Mouse (Mus musculus): Measurements from ENCODE around the gene Tmem104.
A peak's percentile ranks its signal among the peaks of the same experiment; 100 is the strongest.

Tmem104 gene

GRCm38 (mm10) chr11:115266400-115266778 is 79.1 kb downstream of the Tmem104 start:
- DNase-seq: peak; percentile 83

GRCm38 (mm10) chr11:115267061-115267883 is 80.0 kb downstream of the Tmem104 start, which contains the start of gene Grin2c:
Grin2c (minus strand) TSS chr11:115267243.
- DNase-seq: no peak

DNA sequence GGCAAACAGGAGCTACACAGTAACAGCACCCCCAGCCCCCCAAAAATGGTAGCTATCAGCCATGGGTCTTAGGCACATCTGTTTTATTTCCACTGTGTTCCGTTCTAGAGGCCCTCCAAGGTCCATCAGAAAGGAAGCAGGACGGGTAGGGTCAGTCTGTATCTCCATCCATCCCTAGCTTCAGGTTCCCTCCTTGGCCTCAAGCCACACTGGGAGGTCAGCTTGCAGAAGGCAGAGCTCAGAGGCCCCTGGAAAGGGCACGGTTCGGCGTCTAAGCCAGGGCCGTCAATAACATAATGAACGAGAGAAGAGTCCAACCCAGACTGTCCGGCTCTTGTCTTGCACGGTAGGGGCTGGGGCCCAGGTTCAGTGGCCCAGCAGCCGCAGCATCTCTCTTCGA is 80.7 kb downstream of the Tmem104 start:
- no peak for DNase-seq

- no peak for DNase-seq
These were observed 82.2 kb downstream of the Tmem104 start for GRCm38 (mm10) chr11:115269330-115270066.

GRCm38 (mm10) chr11:115270148-115270861 is 83.0 kb downstream of the Tmem104 start:
- peak; percentile 96 for DNase-seq

GRCm38 (mm10) chr11:115271052-115271451 is 83.8 kb downstream of the Tmem104 start:
- no peak for DNase-seq

GRCm38 (mm10) chr11:115271481-115271880 is 84.2 kb downstream of the Tmem104 start:
- no peak for DNase-seq

- DNase-seq: no peak
These were observed 85.7 kb downstream of the Tmem104 start for GRCm38 (mm10) chr11:115272894-115273498.

DNA sequence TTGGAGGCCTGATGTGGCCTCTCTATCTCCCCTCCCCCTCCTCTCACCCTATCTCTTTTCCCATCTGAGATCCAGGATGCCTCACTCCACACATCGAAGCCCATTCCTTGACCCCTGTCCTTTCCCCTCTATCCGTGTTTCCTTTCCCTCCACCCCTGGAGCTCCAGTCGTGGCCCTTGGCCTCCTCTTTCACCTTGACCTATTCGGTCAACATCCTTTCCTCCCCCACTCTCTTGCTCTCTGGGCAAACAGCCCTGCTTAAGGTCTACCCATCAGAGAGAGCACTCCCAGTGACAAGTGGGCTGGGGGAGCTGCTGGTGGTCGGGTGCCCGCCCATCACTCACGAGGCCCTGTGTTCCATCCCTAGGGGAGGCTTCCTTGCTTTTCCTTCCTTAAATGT is 86.4 kb downstream of the Tmem104 start:
- peak; percentile 41 for DNase-seq

DNA sequence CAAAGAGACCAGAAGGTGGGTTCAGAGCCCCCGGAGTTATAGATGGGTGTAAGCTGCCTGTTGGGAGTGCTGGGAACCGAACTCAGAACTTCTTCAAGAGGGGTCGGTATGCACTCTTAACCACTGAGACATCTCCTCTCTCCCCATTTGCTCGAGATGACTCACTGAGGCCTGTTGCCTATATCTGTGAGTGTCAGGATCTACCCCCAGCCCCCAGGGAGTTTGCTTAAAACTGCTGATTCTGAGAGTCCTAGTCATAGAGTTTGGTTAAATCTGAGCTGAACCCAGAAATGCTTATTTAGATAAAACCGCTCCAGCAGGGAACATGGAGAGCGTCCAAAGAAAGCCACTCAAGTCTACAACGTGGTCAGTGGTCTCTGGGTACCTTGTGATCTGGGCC is 86.9 kb downstream of the Tmem104 start:
- no peak for DNase-seq

DNA sequence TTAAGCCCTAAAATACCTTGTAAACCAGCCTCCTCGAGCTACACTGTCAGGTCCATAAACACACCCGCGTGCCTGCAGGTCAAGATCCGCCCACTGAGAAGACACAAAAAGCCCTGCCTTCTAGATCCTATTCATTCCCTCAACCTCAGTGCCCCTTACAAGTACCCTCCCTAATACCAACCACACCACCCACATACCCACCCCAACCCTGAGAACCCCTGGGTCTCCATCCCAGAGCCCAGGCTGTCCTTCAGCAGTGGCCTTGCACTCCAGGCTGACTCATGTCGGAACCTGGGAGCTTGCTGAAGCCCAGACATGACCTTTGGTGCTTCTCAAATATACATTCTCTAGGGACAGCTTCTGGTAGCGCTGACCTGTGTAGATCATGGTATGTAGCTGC is 87.5 kb downstream of the Tmem104 start:
- no peak for DNase-seq

DNA sequence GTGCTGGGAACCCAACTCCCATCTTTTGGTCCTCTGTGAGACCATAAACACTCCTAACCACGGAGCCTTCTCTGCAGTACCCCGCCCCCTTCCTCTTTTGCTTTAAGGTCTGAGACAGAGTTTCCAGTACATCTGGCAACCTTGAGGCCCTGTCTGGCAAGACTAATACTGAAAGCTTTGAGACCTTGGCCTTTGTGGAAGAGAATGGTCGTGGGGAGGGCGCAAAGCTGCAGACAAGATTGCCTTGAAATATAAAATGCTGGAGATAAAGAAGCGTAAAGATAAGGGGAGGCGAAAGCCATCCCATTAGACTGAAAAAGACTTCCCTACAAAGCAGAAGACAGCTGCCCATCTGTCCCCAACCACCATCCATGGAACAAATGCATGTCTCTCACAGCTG is 88.2 kb downstream of the Tmem104 start:
- no peak for DNase-seq

DNA sequence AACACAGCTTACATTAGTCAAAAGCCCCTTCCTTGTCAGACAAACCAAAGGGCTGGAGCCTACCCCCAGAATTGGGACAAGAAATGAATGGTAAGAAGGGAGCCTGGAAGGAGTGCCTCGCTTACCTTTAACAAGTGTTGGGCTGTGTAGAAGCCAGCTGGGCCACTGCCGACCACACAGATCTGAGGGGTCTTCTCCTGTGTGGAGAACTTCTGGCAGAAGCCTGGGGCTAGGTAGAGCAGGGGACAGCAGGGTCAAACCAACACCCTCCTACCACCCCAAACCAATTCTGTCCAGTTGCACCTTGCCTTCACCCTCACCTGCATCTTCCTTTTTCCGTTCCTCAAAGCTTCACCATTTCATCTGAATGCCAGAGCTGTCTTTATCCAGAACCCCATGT is 88.7 kb downstream of the Tmem104 start:
- no peak for DNase-seq

- peak; percentile 100 for DNase-seq
These were observed 89.7 kb downstream of the Tmem104 start, which contains the start of gene Fdxr for GRCm38 (mm10) chr11:115276780-115277603. Fdxr (minus strand) TSS chr11:115277050.

DNA sequence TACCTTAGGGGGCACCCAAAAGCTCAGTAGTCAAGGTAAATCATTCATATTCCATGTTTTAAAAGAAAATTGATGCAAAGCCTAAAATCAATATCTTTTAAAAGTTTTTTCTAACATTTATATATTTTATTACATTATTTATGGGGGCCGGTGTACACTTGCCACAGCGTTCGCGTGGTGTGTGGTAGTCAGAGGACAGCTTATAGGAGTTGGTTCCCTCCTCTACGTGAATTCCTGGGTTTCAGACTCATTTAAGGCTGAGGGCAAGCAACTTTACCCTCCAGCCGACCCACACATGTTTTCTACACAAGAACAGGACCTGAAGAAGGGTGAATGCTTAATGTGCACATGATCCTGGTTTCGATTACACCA is 90.3 kb downstream of the Tmem104 start:
- no peak for DNase-seq

DNA sequence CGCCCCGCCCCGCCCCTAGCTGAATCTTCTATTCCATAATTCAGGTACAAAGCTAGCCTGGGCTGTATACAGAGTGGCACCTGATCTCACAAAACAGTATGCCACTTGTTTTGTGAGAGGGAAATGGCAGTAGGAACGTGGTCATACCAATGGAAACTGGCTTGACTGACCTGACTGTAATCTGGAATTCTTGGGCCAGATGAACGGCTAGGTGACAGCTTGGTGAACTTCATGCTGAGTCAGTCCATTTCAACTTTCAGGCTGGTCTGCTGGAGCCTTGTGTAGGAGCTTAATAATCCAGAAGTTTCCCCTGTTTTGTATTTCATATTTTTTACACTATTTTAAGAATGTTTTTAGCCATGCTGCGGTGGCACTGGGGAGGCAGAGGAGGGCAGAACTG is 90.9 kb downstream of the Tmem104 start:
- DNase-seq: no peak

DNA sequence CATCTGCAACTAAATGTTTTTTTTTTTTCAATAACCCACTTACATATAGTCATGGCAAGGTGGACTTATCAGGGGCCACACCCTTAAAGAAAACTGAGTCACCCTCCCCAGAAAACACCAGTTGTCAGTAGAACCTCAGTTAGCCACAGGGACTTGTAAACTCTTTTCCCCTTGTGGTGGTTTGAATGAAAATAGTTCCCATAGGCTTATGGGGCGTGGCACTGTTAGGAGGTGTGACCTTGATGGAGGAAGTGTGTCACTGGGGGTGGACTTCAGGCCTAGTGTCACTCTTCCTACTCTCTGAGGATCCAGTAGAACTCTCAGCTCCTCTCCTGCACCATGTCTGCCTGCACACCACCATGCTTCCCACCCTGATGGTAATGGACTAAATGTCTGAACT is 92.4 kb downstream of the Tmem104 start:
- no peak for DNase-seq

DNA sequence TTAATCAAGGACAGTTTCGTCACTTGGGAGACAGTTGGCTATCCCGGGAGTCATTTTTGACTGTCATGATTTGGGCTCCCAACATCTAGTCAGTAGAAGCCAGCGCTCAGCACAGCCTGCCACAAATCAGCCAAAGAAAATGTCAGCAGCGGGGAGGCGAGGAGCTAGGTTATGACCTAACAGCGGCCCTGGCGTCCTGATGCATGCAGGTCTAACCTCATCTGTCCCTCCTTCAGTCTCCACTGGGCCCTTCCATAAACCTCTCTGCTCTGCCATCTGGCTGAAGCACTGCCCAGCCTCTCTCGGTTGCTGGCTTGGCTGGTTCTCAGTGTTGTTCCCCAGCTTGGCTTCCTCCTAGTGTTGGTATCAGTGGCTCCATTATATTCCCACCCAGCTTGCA is 95.0 kb downstream of the Tmem104 start:
- no peak for DNase-seq

GRCm38 (mm10) chr11:115282723-115283485 is 95.6 kb downstream of the Tmem104 start:
- DNase-seq: no peak

GRCm38 (mm10) chr11:115283486-115283765 is 96.1 kb downstream of the Tmem104 start:
- DNase-seq: no peak

- no peak for DNase-seq
These were observed 96.8 kb downstream of the Tmem104 start for GRCm38 (mm10) chr11:115283891-115284620.
